Mouse (Mus musculus) lung, postnatal 36 days (tissue): Measurements from ENCODE around the gene Olfr112.
"Not testable (repeated sequence)": the region's sequence is repeated elsewhere in the genome, so short reads cannot be mapped to it uniquely, and the experiment has no call there.

Experiments
- DNase-seq: peaks from one replicate; pipeline ENCODE4 v3.0.0; 2022; ENCODE audit warnings: mixed read lengths

The Olfr112 gene

DNA sequence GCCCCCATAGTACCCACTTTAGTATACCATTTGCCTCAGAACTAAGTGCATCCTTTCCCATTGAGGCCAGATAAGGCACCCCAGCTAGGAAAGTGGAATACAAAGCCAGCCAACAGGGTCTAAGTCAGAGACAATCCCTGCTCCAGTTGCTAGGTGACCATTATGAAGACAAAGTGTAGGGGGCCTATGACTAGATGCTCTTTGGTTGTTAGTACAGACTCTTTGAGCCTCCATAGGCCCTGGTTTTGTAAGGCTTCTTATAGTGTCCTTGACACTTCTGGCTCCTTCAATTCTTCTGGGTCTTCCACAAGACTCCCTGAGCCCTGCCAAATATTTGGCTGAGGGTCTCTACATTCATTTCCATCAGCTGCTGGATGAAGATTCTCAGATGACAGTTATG, at the start of gene Olfr112:
Gene Olfr112, minus strand, starts transcription at position 101 of the 400 bp plus-strand sequence.
- DNase-seq = no peak

DNA sequence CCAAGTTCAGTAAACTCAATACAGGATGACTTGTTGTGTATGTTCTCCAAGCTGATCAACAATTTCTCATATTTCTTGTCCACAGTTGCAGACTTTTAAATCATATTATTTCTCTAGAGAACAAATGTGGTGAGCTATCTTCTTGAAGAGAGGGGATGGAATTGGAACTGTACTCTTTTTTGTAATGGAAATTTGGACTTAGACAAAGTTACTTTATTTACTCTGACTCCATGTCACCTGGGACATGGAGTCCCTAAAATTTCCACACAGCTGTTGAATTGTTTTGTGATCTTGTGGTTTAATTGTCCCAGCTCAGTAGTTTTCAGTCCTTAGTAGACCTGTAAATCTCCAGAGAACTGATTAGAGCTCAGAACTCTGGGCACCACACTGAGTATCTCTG, 23.4 kb upstream of the Olfr112 start, which contains the start of gene Olfr114:
Gene Olfr114, minus strand, starts transcription at position 101 of the 400 bp plus-strand sequence.
- DNase-seq = no peak

DNA sequence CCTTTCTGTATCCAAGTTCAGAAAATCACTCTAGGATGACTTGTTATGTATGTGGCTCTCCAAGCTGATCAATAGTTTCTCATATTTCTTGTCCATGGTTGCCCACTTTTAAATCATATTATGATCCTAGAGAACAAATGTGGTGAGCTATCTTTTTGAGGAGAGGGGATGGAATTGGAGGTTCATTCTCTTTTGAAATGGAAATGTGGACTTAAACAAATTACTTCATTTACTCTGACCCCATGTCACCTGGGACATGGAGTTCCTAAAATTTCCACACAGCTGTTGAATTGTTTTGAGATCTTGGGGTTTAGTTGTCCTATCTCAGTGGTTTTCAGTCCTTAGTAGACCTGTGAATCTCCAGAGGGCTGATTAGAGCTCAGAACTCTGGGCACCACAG, 8.3 kb upstream of the Olfr112 start, which contains the start of gene Olfr113:
Gene Olfr113, minus strand, starts transcription at position 101 of the 400 bp plus-strand sequence.
- no peak for DNase-seq

DNA sequence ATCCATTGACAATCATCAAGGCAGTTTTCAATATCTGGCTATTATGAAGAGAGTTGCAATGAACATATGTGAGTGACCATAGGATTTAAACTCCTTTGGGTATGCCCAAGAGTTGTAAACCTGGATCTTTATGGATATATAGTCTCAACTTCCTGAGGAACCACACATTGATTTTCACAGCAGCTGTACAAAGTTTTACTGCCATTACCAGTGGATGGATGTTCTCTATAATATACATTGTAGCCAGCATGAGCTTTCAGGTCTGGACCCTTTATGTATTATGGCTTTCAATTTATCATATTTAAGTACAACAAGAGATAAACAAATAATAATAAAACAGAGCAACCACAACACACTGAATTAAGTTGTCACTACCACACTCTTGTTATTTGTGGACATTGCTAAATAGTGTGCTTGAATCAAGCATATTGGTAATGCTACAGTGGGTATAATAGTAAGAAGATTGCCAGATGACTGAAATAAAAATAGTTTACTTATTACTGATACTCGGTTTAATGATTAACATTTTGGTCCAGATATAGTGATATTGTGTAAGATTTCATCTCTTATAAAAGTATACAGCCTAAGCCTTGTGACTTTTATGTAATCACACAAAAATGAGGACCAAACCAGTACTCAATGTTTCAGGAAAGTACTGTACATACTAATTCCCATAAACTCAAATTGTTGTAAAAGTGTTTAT, 10.2 kb downstream of the Olfr112 start:
- DNase-seq = no peak

DNA sequence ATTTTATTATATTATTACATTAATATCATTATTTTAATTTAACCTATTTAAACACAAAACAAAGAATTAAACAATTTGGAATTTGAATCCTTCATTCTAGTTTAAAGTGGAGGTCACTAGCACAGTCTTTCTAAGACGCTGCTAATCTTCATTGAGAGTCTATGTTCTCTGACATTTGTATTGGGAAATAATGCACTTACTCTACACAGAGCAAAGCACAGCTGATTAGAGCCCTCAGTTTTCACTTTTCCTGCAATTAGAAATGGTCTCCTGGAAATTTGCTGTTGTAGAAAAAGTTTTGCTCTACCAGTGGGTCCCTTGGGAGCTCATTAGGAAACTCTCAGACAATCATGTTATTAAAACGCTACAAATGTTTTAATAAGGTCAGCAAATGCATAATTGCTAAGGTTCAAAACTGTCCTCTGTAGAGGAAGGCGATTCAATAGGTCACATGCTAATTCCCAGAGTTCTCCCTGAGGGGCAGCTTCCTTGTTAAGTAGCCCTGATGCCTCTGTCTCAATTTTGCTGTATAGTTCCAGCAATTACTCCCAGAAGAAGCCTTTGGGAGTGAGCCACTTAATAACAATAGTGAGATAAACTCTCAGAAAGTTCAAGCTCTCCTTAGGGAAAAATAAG, 25.3 kb downstream of the Olfr112 start:
- DNase-seq = no peak

DNA sequence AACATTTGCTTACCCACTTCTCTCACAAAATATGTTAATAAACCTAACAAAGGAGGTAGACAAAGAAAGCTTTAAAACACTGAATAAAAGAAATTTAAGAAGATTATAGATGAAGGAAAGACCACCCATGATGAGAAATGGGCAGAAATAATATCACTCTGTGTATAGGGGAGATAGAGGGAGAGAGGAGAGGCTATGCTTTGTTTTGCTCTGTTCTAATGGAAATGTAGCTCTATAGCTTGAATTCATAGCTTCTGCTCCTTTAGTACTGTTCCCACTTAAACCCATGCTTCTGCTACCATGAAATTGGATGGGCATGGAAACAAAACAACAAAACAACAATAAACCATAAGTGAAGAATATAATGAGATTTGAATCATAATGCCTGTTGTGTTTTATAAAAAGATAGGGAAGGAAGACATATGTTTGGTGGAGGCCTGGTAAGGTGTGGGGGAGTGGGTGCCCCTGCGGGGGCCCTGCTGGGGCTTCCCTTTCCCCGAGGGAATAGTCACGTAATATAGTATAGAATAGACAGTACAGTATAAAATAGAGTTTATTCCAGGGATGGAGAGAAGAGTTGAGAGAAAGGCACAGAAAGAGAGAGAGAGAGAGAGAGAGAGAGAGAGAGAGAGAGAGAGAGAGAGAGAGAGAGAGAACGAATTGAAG, 27.7 kb downstream of the Olfr112 start:
- DNase-seq = no peak

DNA sequence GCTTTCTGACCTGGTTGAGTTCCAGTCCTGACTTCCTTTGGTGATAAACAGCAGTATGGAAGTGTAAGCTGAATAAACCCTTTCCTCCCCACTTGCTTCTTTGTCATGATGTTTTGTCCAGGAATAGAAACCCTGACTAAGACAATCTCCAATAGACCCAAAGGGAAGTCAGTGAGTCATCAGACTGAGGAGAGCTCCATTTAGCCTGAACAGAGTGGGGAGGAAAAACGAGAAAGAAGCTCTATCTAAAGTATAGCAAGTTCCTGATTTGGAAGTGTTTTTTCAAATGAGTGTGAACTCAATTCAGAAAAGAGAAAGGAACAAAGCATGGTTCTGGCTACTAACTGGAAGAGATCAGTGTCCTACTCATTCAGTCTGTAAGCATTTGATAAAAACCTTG, 30.8 kb downstream of the Olfr112 start:
- not testable (repeated sequence) for DNase-seq

DNA sequence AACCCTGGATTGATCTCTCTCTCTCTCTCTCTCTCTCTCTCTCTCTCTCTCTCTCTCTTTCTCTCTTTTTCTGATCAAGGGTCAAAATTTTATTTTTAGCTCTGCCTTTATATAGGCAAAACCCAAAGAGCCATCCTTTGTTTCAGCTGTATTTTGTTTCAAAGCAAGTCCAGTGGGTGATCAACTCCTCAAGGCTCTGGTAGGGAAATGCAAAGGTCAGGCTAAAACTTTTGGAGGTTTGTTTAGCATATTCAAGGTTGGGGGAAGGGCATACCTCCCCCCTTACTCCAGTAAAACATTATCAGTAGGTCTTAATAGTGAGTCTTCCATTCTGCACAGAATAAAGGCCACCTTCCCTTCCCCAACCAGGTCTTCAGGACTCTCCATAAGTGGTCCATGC, 34.1 kb downstream of the Olfr112 start:
- no peak for DNase-seq

DNA sequence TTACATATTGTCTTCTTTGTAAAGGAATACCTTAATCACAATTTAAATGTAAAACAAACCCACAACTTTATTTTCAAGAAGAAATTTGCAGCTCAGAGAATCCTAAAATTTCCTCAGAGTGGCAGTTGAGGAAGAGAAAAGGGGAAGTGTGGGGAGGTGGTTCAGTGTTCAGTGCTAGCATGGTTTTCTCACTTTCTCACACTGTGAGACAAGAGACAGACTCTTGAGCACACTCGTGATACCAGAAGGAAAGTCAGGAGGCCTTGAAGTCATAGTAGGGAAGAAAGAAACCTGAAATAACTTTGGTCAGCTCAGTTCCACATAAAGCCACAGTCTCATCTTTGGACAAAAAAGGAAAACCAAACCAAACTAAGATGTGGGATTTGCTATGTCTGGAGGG, 43.8 kb downstream of the Olfr112 start:
- peak; percentile 8 for DNase-seq

DNA sequence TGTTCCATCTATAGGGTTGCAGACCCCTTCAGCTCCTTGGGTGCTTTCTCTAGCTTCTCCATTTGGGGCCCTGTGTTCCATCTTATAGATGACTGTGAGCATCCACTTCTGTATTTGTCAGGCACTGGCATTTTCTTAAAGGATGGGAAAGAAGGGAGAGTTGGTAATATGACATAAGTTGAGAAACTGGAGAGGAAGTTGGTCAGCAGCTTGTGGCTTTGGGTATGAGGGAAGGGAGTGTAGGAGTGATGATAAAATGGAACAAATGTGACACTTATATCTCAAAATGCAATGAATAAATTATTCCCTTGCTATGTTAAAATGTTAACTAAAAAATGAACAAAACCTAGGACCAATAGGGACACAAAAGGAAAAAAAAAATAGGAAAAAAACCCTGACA, 44.6 kb downstream of the Olfr112 start:
- peak; percentile 10 for DNase-seq
